Mouse (Mus musculus) kidney, adult 9 months (tissue): Measurements from ENCODE around the gene Ccdc162.

Source experiments
- DNase-seq: peaks from one replicate; pipeline ENCODE4 v3.0.0; 2022

The Ccdc162 gene

GRCm38 (mm10) chr10:41632062-41632461 is 84.4 kb downstream of the Ccdc162 start:
- no peak for DNase-seq

- no peak for DNase-seq
Observed at GRCm38 (mm10) chr10:41626996-41627395, 89.4 kb downstream of the Ccdc162 start.

DNA sequence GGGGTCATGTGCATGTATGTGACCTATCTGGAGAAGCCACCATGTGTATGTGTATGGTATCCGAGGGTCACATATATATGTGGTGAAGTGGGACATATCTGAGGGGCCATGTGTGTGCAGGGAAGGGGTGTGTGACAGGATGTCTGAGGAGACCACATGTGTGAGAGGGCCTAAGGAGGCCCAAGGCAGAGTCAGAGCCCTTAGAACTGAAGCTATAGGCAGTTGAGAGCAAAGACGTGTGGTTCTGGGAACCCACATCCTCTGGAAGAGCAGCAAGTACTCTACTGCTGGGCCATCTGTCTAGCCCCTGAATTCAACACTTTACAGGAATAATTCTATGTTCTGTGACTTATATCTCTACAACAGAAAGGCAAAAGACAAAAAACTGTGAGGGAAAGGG is 96.4 kb downstream of the Ccdc162 start:
- no peak for DNase-seq

- no peak for DNase-seq
Observed at GRCm38 (mm10) chr10:41615487-41615886, 100.9 kb downstream of the Ccdc162 start.

GRCm38 (mm10) chr10:41611941-41612340 is 104.5 kb downstream of the Ccdc162 start:
- DNase-seq = peak; percentile 86

DNA sequence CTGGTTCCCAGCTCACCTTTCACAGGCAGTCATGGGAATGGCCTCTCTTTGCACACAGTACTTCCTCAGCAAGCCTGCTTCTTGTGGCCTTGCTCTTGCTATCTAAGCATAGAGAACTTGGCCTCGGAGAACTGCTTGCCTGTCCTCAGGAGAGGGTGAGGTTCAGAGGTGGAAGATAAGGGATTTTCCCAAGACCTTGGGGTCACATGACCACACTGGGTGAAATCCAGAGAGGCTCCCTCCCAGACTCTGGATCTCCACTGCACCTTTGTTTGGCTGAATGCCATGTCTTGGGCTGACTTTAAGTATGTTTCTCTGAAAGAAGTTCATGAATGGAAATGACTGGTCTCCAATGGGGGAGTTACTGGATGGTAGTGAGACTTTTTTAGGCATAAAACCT is 107.0 kb downstream of the Ccdc162 start:
- DNase-seq = peak; percentile 67

DNA sequence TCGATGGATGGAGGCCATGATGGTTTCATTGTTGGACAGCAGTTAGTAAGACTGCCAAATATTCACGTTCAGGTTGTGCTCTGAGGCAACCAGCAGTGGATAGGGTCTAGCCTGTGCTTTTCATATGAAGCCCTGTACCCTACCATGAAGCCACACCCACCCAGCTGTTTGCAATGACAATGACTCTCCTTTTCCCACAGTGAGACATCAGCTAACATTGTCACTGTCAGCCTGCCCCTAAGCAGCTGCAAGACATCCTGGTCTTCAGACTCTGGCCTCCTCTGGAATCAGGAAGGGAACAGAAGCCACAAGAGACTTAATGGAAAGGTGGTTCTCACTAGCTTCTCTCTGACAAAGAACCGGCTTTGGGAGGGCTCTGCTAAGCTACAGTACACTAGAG is 107.9 kb downstream of the Ccdc162 start:
- no peak for DNase-seq

DNA sequence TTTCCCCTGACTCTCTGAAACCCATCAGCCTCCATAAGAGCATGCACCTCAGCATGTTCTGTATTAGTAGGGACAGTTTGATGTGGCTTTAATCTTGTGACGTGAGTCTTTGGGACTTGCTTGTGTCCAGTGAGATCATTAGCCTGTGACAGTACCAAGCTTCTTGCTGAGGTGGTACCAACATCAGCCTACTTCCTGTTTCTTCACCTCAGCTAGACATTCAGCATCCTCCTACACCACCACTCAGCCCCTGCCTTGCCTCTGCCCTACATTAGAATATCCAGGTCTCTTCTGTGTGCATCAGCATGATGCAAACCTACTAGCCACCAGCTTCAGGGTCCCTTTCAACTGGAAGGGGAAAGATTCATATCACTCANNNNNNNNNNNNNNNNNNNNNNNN is 113.8 kb downstream of the Ccdc162 start:
- DNase-seq = no peak

DNA sequence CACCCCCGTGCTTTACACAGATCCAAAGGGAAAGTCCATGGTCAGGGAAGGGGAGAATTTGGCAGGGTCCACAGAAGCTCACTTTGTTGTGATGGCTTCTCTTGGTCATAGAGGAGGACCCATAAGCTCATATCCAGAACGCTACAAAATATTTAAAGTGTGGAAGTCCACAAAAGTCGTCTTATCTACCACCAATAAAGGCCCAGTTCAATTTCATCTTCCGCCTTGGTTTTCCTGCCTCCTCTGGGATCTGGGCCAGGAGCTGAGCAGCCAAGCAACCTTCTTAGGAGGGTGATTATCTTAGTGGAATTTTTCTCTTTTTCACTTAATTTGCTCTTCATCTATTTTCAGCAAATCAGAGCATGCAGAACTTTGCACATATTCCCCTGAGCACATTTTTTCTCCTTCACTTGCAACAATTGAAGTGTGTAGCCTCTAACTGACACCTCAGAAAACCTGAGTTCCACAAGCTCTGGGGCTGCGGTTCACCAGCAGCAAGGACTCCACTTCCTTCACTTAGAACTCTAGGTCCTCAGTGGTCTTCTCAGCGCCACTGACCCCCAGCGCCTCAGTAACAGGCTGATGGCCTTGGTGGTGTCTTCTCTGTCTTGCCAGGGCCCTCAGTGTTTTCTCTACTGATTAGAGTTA is 114.4 kb downstream of the Ccdc162 start:
- DNase-seq = no peak

DNA sequence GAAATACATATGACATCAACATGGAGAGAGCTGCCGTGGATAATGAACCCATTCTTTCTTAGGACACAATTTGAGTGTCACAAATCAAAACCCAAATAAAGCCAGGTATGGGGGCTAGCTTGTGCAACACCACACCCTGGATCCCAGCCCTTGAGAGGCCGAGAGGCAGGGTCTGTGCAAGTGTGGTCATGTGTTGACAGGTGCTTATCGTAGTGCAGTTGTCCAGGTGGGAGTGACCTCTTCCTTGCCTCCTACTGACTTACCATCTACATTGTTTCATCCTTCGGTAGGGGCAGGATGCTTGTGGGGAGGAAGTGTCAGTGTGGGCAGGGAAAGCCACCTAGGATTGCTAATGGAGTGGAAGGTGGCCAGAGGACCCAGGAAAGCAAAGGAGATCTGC is 115.1 kb downstream of the Ccdc162 start:
- DNase-seq = no peak

GRCm38 (mm10) chr10:41599051-41599450 is 117.4 kb downstream of the Ccdc162 start:
- no peak for DNase-seq

DNA sequence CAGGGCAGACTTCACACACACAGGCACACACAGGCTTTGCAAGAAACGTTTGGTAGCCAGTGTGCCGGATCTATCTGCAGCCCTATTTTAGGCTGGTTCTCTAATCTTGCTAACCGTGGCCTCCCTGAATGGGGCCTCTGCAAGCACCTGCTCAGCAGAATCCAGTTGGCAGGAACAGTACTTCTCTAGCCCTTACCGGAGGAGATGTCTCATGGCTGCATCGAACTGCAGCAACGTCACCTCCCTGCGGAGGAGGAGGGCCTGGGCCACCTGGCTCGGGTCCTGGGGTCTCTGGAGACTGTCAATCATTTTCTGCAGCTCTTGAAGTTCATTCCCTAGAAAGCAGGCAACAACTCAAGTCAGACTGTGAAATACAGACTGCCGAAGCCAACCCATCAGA is 118.2 kb downstream of the Ccdc162 start:
- no peak for DNase-seq

- DNase-seq = no peak
Observed at GRCm38 (mm10) chr10:41595550-41595949, 120.9 kb downstream of the Ccdc162 start.

- no peak for DNase-seq
Observed at GRCm38 (mm10) chr10:41594957-41595356, 121.5 kb downstream of the Ccdc162 start.

DNA sequence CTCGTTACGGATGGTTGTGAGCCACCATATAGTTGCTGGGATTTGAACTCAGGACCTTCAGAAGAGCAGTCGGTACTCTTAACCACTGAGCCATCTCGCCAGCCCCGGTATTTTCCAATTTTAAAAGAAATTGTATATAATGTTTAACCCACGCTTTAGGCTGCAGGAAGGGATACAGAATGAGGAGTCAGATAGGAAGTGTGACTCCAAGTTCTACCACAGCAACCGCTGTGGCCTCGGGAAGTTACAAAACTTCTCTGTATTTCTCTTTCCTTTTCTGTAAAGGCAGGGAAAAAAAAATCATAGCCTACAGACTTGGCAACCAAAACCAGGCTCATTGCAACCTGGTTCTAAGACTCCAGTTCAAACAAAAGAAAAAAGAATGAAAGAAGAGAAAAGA is 122.0 kb downstream of the Ccdc162 start:
- DNase-seq = no peak

- DNase-seq = no peak
Observed at GRCm38 (mm10) chr10:41588616-41589015, 127.8 kb downstream of the Ccdc162 start.

- no peak for DNase-seq
Observed at GRCm38 (mm10) chr10:41586947-41587852, 129.2 kb downstream of the Ccdc162 start.

GRCm38 (mm10) chr10:41583383-41583782 is 133.1 kb downstream of the Ccdc162 start:
- no peak for DNase-seq

DNA sequence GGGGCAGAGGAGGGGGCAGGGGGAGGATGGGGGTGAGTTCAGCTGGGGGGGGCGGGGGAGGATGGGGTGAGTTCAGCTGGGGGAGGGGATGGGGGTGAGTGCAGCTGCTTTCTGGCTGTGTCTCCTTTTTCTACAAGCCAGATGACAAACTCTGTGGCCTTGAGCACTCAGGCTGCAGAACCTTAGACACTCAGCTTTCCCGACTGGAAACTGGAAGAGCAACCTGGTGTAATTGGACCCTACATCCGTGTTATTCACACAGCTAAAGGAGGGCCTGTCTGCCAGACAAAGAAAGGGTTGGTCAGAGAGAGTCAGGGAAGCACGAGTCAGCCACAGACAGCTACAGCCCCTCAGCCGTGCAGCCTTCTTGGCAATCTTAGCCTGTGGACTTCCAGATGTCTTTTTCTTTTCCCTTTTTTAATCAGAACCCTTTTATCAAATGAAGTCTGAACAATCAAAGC is 133.5 kb downstream of the Ccdc162 start:
- no peak for DNase-seq

DNA sequence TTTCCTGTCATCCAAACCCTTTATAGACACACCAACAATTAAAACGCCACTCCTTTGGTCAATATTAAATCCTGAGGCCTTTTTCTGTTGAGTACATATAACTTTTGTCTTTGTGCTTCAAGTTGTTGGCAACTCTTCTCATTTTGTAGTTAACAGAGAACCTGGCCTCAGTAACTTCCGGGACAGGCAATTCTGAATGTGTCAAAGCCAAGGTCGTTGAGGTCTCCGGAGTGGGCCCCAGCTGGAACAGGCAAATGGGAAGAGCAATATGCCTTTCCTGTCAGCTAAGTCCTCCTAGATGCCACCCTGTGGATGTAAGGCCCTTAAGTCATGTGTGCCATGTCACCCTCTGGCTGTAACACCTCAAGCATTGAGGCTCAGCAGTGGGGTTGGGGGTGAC is 136.0 kb downstream of the Ccdc162 start:
- peak; percentile 74 for DNase-seq

DNA sequence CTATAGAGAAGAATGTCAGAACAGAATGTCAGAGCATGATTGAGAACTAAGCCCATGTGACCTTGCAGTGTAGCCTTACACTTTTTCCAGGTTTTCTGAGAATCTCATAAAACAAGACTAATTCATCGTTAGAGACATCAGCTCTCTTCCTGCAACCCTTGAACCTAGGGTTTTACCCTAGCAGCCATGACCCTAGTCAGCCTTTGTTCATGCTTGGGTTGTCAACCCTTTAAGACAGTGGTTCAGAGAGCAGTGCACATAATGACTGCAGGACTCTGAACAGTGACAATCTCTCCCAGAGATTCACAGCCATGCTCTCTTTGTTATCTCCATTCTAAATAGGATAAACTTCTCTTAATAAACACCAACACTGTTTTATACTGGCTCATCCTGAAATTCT is 137.9 kb downstream of the Ccdc162 start:
- DNase-seq = peak; percentile 83

DNA sequence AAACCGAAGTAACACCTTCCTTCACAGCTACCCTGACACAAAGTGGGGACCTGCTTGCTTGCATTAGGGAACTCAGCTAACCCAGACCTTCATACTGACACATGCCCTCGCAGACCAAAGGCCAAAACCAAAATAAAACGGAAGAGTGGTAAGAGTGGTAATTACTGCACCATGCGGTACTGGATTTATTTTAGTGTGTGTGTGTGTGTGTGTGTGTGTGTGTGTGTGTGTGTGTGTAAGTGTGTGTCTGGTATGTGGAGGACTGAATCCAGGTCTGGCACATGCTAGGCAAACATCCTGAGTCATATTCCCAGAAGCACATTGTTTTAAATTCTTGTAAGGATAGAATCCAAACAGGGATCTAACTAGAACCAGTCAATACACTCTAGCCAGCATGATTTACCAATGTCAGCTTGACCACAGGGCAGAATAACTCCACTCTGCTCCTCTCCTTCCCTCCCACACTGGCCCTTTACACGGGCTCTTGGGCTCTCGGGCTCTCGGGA is 140.1 kb downstream of the Ccdc162 start:
- DNase-seq = no peak

GRCm38 (mm10) chr10:41575451-41576327 is 140.7 kb downstream of the Ccdc162 start:
- peak; percentile 59 for DNase-seq
